Mouse (Mus musculus) erythroblast, embryonic 14.5 days (primary cell): ENCODE measurements around the gene Rbpms2. TPM values are rescaled to one million over a fixed set of nuclear protein-coding genes. Genes with fewer than 3 reads are reported as not detected.
"Not testable (repeated sequence)": the region's sequence is repeated elsewhere in the genome, so short reads cannot be mapped to it uniquely, and the experiment has no call there.

Experiments
- H3K27me3 ChIP-seq: 2 replicates; pipeline ENCODE4 v1.6.1; 2012; ENCODE audit warnings: inconsistent platforms; ENCODE audit not compliant: control insufficient read depth
- H3K36me3 ChIP-seq: 2 replicates; pipeline ENCODE4 v1.6.1; 2012; ENCODE audit warnings: mild to moderate bottlenecking, inconsistent platforms; ENCODE audit not compliant: control insufficient read depth
- H3K4me1 ChIP-seq: 2 replicates; pipeline ENCODE4 v1.6.1; 2012; ENCODE audit warnings: inconsistent platforms; ENCODE audit not compliant: control insufficient read depth
- H3K4me3 ChIP-seq: replicated peaks from 2 replicates; pipeline ENCODE3; 2012; ENCODE audit warnings: moderate library complexity, mild to moderate bottlenecking, inconsistent platforms
- H3K9me3 ChIP-seq: 2 replicates; pipeline ENCODE4 v1.6.1; 2012; ENCODE audit warnings: low read length, inconsistent platforms, mixed read lengths; ENCODE audit not compliant: control insufficient read depth
- GATA1 ChIP-seq: IDR thresholded peaks from 2 replicates; pipeline ENCODE4 v1.6.1; 2012; ENCODE audit warnings: low read length, inconsistent platforms, mixed read lengths
- TAL1 ChIP-seq: IDR thresholded peaks from 3 replicates; pipeline ENCODE4 v1.6.1; 2012; ENCODE audit warnings: low read length, inconsistent platforms, mixed read lengths
- polyA plus RNA-seq: library from polyadenylated mRNA; stranded (reverse); fragments of >175 nt; gene quantifications from 2 replicates; pipeline ENCODE4 v1.2.3, GENCODE M21; 2012

Rbpms2 gene
- polyA plus RNA-seq, 1 experiment, result 0.12 TPM

DNA sequence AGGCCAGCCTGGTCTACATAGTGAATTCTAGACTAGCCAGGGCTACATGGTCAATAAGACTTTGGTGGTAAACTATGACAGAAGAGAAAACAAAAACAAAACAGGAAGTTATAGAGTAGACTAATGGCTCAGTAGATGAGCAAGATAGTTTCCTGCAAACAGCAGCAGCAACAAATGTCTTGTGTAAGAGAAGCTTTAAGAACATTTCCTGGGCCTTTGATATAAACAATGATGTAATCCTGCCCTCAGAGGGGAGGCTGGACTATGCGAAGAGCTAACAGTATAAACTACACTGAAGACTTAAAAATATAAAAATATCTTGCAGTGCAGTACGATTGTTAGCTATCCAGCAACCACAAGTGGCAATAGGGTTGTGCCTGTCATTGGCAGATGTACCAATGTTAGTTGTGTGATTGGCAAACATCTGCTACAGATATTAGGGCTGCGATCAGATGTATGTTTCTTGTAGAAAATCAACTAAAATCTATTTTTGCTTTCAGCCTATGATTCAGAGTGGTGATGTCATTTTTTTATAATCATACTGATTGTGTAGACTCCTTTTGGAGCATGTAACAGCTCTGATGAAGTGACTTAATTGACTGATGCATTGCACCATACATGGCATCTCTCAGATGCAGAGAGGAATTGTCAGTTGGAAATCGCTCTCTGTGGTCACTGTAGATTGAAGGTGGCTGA, 51.6 kb downstream of the Rbpms2 start:
- no peaks in the 10 kb centered on the region for H3K9me3 ChIP-seq
- no peak overlapping the region for H3K4me3 ChIP-seq
- TF ChIP-seq GATA1, result no peak
- no peak for TF ChIP-seq TAL1
- H3K36me3 ChIP-seq, result no peaks in the 10 kb centered on the region; the same call in 1 of the 2 replicates
- H3K4me1 ChIP-seq, result peaks cover 48% of the 10 kb centered on the region
- no peaks in the 10 kb centered on the region for H3K27me3 ChIP-seq

DNA sequence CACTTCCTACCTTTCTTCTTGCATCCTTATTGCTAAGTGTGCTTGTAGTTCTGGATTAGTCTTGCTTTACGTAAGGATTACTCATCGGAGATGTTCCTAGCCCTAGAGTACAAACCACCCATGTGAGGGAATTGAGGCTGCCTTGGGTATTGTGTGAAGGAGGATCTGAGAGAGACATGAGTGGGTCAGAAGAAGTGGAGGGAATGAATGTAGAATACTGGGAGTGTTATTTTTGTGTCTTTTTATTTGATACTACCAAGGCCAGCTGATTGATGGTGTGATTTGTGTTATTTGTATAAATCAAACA, 52.1 kb downstream of the Rbpms2 start:
- Histone ChIP-seq H3K4me3 (no peak overlapping the region), H3K27me3 (no peaks in the 10 kb centered on the region), H3K9me3 (no peaks in the 10 kb centered on the region), H3K4me1 (peaks cover 46% of the 10 kb centered on the region), H3K36me3 (peaks cover 4% of the 10 kb centered on the region)
- TF ChIP-seq TAL1 (no peak), GATA1 (no peak)

DNA sequence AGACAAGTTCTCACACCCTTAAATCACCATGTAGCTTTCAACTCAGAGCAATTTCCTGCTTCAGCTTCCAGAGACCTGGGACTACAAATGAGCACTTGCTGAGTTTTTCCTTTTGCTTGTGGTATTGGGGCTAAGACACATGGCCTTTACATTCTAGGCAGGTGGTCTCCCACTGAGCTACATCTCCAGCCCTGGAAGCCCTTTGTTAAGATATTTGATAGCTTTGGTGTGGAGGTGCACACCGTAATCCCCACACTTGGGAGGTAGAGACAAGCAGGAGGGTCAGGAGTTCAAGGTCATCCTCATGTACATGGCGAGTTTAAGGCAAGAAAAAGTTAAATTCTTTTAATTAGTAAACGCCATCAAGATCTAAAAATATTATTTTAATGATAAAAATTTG, 52.7 kb downstream of the Rbpms2 start:
- Histone ChIP-seq H3K9me3 (no peaks in the 10 kb centered on the region), H3K4me3 (no peak overlapping the region), H3K27me3 (no peaks in the 10 kb centered on the region), H3K36me3 (peaks cover 4% of the 10 kb centered on the region), H3K4me1 (peaks cover 41% of the 10 kb centered on the region)
- no peak for TF ChIP-seq TAL1
- TF ChIP-seq GATA1, result no peak

DNA sequence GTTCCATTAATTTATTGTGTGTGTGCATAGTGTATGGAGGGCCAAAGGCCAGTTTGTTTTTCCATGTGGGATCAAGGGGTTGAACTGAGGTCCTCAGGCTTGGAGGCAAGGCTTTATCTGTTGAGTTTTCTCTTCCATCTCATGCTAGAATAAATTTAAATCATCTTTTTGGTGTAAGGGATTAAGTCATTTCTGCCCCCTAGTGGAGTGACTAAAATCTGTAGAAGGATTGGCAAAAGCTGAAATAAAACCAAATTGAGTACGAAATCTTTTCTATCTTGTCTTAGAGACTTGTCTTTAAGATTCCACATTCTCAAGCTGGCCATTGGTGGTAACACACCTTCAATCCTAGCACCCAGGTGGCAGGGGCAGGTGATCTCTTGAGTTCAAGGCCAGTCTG, 53.5 kb downstream of the Rbpms2 start:
- no peak for TF ChIP-seq GATA1
- no peak for TF ChIP-seq TAL1
- peaks cover 33% of the 10 kb centered on the region for H3K4me1 ChIP-seq
- no peaks in the 10 kb centered on the region for H3K27me3 ChIP-seq
- no peak overlapping the region for H3K4me3 ChIP-seq
- H3K9me3 ChIP-seq, result no peaks in the 10 kb centered on the region
- H3K36me3 ChIP-seq, result peaks cover 11% of the 10 kb centered on the region

DNA sequence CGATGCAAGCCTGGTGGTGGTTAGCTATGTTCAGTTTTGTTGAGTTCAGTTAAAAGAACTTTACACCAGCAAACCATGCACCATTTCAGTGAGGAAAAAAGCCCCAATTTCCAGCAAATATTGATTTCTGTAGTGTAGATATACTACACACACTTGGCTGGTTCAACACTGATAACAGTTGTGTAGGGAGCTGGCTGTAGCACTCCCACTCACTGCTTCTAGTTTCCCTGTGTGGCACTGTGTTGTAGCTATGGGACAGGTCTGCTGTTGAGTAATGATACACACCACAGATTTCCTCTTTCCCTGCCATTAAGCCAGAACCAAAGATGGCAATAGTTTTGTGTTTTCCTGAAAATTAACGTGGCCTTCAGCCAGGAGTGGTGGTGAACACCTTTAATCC, 55.3 kb downstream of the Rbpms2 start:
- Histone ChIP-seq H3K9me3 (no peaks in the 10 kb centered on the region), H3K27me3 (no peaks in the 10 kb centered on the region), H3K4me1 (peaks cover 24% of the 10 kb centered on the region), H3K36me3 (peaks cover 20% of the 10 kb centered on the region), H3K4me3 (no peak overlapping the region)
- no peak for TF ChIP-seq GATA1
- no peak for TF ChIP-seq TAL1

DNA sequence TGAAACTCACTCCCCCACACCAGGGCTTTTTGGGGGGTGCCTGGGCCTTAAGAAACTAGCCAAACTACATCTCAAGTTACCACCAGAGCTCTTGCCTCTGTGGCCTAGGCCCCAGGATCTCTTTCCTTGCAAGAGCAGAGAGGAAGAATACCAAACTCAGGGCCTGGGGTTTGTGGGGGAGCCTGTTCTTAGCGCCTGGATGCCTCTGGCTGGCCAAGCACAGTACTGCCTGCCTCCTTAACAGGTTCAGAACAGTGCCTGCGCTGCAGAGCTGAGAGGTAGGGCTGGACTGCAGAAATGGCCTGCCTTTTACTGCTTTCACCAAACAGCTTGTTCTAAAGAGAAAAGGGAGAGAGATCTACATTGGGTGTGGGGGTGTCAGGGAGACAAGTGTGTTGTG, 60.4 kb downstream of the Rbpms2 start:
- H3K4me1 ChIP-seq, result peaks cover 10% of the 10 kb centered on the region
- not testable (repeated sequence) for H3K27me3 ChIP-seq, H3K9me3 ChIP-seq, H3K4me3 ChIP-seq
- peaks cover 55% of the 10 kb centered on the region for H3K36me3 ChIP-seq

DNA sequence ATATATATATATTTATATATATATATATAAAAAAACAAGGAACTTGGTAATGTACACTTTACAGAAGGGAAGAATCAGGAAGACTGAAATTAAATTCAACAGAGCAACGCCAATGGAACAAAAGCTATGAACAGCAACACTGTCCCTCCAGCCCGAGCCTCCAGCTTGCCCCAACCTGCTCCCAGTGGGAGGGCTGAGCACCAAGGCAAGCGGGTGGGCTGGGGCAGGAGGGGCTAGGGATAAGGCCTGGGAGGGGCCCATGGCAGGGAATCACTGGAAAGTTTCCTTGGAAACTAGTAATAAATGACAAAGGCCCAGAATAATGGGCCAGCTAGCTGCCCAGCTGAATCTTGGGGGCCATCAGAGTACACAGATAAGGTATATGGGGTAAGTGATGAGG, 63.0 kb downstream of the Rbpms2 start:
- Histone ChIP-seq H3K9me3 (no peaks in the 10 kb centered on the region), H3K36me3 (peaks cover 74% of the 10 kb centered on the region), H3K4me3 (no peak overlapping the region), H3K4me1 (no peaks in the 10 kb centered on the region), H3K27me3 (no peaks in the 10 kb centered on the region)
- no peak for TF ChIP-seq GATA1
- TF ChIP-seq TAL1, result no peak

DNA sequence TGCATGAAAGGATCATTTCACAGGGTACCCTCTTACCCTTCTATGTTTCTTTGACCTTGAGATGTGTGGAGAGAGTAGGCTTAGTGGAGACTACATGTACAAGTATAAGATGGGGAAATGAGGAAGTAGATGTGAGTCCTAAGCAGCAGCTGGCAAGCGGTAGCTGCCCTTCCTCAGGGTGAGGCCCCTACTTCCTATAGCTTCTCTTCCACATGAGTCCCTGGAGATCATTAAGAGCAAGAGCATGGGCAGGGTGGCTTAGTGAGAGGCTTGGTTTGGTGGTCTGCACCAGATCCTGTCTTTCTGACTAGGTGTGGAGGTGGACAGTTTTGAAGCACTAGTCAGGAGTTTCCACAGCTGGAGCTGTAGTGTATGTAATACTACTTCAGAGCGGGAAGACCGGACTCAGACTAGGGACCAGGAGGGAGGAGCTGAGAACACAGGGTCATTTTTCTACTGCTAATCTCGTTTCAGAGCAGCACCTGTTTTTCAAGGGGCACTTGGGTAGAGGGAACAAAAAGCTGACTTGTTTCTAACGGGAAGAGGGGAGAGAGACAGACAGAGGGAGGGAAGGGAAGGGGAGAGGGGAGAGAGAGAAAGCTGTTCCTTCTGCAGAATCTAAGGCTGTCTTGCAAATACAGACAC, 63.6 kb downstream of the Rbpms2 start:
- Histone ChIP-seq H3K4me3 (no peak overlapping the region), H3K27me3 (no peaks in the 10 kb centered on the region), H3K9me3 (no peaks in the 10 kb centered on the region), H3K36me3 (peaks cover 74% of the 10 kb centered on the region), H3K4me1 (no peaks in the 10 kb centered on the region)
- no peak for TF ChIP-seq GATA1
- TF ChIP-seq TAL1, result no peak

DNA sequence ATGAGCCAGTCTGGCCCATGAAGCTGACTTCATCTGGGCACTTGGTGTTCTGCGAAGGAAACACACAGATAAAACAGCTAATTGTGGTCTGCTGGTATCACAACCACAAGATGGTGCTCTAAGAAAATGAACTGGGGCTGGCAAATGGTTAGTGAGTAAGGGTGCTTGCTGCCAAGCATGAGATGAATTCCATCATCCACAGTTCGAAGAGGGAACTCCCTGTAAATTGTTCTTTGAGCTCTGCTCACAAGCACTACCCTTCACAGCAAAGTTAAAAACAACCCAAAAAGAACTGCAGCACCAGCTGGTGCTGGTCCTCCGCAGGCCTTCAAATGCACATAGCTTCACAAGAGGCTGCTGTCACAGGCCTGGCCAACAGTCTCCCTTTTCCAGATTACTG, 66.2 kb downstream of the Rbpms2 start:
- H3K4me1 ChIP-seq, result no peaks in the 10 kb centered on the region; the same call in 1 of the 2 replicates
- no peaks in the 10 kb centered on the region for H3K9me3 ChIP-seq
- TF ChIP-seq GATA1 (no peak), TAL1 (no peak)
- peaks cover 82% of the 10 kb centered on the region for H3K36me3 ChIP-seq
- no peak overlapping the region for H3K4me3 ChIP-seq
- H3K27me3 ChIP-seq, result no peaks in the 10 kb centered on the region

DNA sequence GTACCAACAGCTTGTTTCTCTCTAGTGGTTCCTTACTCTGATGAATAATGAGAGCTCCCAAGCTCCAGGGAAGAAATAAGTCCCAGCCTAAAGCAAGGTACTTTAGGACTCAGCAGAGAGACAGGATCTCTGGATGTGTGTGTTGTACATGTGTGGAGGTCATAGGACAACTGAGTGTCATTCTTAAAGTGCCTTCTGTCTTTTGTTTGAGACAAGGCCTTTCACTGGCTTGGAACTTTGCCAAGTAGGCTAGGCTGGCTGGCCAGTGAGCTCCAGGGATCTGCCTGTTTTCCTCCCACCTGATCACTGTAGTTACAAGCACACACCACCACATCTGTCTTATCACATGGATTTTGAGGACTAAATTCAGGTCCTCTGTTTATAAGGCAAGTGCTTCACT, 66.9 kb downstream of the Rbpms2 start:
- no peaks in the 10 kb centered on the region for H3K27me3 ChIP-seq
- H3K36me3 ChIP-seq, result peaks cover 85% of the 10 kb centered on the region
- no peak overlapping the region for H3K4me3 ChIP-seq
- TF ChIP-seq GATA1, result no peak
- TF ChIP-seq TAL1, result no peak
- no peaks in the 10 kb centered on the region for H3K9me3 ChIP-seq
- H3K4me1 ChIP-seq, result no peaks in the 10 kb centered on the region; the same call in 1 of the 2 replicates
